Mouse (Mus musculus) G1E (cell line): ENCODE results near the gene Ascc1. TPM values are rescaled to one million over a fixed set of nuclear protein-coding genes. Genes with fewer than 3 reads are reported as not detected.

Experiments
- ATAC-seq: 2 replicates; pipeline ENCODE4 v1.8.0; 2016; ENCODE audit warnings: mild to moderate bottlenecking; ENCODE audit not compliant: insufficient number of reproducible peaks, poor library complexity, low FRiP score, severe bottlenecking; ENCODE audit errors: extremely low read depth
- DNase-seq: peaks from one replicate; pipeline ENCODE4 v3.0.0; 2012; ENCODE audit warnings: low spot score
- H3K27me3 ChIP-seq: 2 replicates; pipeline ENCODE4 v1.6.1; 2012; ENCODE audit warnings: mild to moderate bottlenecking, low read length, inconsistent platforms; ENCODE audit not compliant: insufficient read depth
- H3K36me3 ChIP-seq: replicated peaks from 2 replicates; pipeline ENCODE3; 2012; ENCODE audit warnings: mild to moderate bottlenecking, inconsistent platforms
- H3K4me1 ChIP-seq: 2 replicates; pipeline ENCODE4 v1.6.1; 2012; ENCODE audit warnings: low read depth, low read length, inconsistent platforms, mixed read lengths; ENCODE audit not compliant: insufficient read depth
- H3K4me3 ChIP-seq: 2 replicates; pipeline ENCODE4 v1.5.1; 2012; ENCODE audit warnings: low read depth, mild to moderate bottlenecking, inconsistent platforms, low read length, moderate library complexity, mixed read lengths
- H3K9me3 ChIP-seq: replicated peaks from 2 replicates; pipeline ENCODE4 v1.6.1; 2012; ENCODE audit warnings: inconsistent platforms
- CTCF ChIP-seq: IDR thresholded peaks from 2 replicates; pipeline ENCODE4 v1.5.1; 2012; ENCODE audit warnings: low read depth, low read length, inconsistent platforms, mixed read lengths
- GATA1 ChIP-seq: IDR thresholded peaks from 2 replicates; pipeline ENCODE4 v1.6.1; 2012; ENCODE audit warnings: borderline replicate concordance, low read length, inconsistent platforms, mixed read lengths
- GATA2 ChIP-seq: IDR thresholded peaks from 2 replicates; pipeline ENCODE4 v1.6.1; 2012; ENCODE audit warnings: low read depth, low read length, inconsistent platforms, borderline replicate concordance
- POLR2AphosphoS5 ChIP-seq: IDR thresholded peaks from 2 replicates; pipeline ENCODE4 v1.6.1; 2012; ENCODE audit warnings: low read depth, low read length, inconsistent platforms; ENCODE audit not compliant: insufficient replicate concordance
- TAL1 ChIP-seq: conservative IDR thresholded peaks from 2 replicates; pipeline ENCODE4 v1.6.1; 2012; ENCODE audit warnings: low read depth, low read length, inconsistent platforms, mixed read lengths
- polyA plus RNA-seq: library from polyadenylated mRNA; stranded (reverse); fragments of >175 nt; gene quantifications from 2 replicates; pipeline ENCODE4 v1.2.3, GENCODE M21; 2012
- total RNA-seq, 2 experiments: library from RNA; stranded (forward) in 1 of 2; stranded (reverse) in 1 of 2; fragments of 200-1000 nt in 1 of 2; fragments of >200 nt in 1 of 2; fragmentation: Nextera tagmentation in 1 of 2; gene quantifications; 2 replicates each; pipeline ENCODE4 v1.2.3; 2014 to 2017

Ascc1 gene
- total and polyA plus RNA-seq, 3 experiments, result 19.3 to 22.6 (median 19.7) TPM

DNA sequence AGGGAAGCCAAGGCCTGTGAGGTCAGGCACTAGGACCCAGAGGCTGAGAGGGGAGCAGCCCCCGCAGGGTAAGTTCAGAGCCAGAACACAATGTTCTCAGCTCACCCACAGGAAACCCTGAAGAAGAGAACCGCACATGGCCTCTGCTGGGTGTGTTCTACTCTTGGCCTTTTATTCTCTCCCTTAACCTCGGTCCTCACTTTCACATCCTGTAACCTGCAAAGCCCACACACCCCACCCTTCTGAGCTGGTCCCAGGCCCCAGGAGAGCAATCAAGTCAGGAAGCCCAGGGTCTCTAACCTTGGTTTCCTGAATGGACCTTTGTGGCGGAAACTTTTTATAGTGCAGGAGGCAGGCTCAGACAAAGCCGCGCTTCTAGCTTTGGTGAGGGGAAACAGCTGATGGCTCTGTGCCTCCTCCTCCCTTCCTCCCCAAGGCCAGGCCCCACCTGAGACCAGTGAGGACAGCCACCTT, 28.4 kb upstream of the Ascc1 start:
- Histone ChIP-seq H3K4me3 (no peak overlapping the region; the same call in 1 of the 2 replicates), H3K27me3 (no peaks in the 10 kb centered on the region), H3K4me1 (peaks cover 43% of the 10 kb centered on the region), H3K36me3 (no peaks in the 10 kb centered on the region), H3K9me3 (no peaks in the 10 kb centered on the region)
- DNase-seq (no peak), ATAC-seq (no peak)
- TF ChIP-seq GATA1, result no peak
- no peak for TF ChIP-seq CTCF
- no peak for TF ChIP-seq TAL1
- TF ChIP-seq POLR2AphosphoS5, result no peak
- TF ChIP-seq GATA2, result no peak

- Histone ChIP-seq H3K4me1 (peaks cover 38% of the 10 kb centered on the region), H3K4me3 (no peak overlapping the region), H3K27me3 (no peaks in the 10 kb centered on the region), H3K9me3 (no peaks in the 10 kb centered on the region), H3K36me3 (no peaks in the 10 kb centered on the region)
- ATAC-seq, result no peak
- DNase-seq, result no peak
- TF ChIP-seq GATA1 (no peak), CTCF (no peak), GATA2 (no peak), POLR2AphosphoS5 (no peak), TAL1 (no peak)
These were observed 27.8 kb upstream of the Ascc1 start for GRCm38 (mm10) chr10:59974786-59975185.

GRCm38 (mm10) chr10:59977141-59977540, 25.5 kb upstream of the Ascc1 start:
- no peaks in the 10 kb centered on the region for H3K27me3 ChIP-seq
- TF ChIP-seq POLR2AphosphoS5 (no peak), GATA1 (no peak), TAL1 (no peak)
- DNase-seq (no peak), ATAC-seq (no peak)
- no peaks in the 10 kb centered on the region for H3K9me3 ChIP-seq
- H3K36me3 ChIP-seq, result peaks cover 5% of the 10 kb centered on the region
- H3K4me3 ChIP-seq, result no peak overlapping the region
- peaks cover 28% of the 10 kb centered on the region for H3K4me1 ChIP-seq

GRCm38 (mm10) chr10:59977715-59978343, 24.8 kb upstream of the Ascc1 start:
- no peak overlapping the region for H3K4me3 ChIP-seq
- TF ChIP-seq CTCF (no peak), POLR2AphosphoS5 (no peak), TAL1 (no peak), GATA1 (no peak), GATA2 (no peak)
- ATAC-seq, result no peak
- peaks cover 9% of the 10 kb centered on the region for H3K36me3 ChIP-seq
- peaks cover 25% of the 10 kb centered on the region for H3K4me1 ChIP-seq
- H3K9me3 ChIP-seq, result no peaks in the 10 kb centered on the region
- H3K27me3 ChIP-seq, result no peaks in the 10 kb centered on the region
- no peak for DNase-seq

GRCm38 (mm10) chr10:59978401-59978800, 24.2 kb upstream of the Ascc1 start:
- ATAC-seq, result no peak
- peaks cover 25% of the 10 kb centered on the region for H3K4me1 ChIP-seq
- no peak overlapping the region for H3K4me3 ChIP-seq

GRCm38 (mm10) chr10:59978873-59979743, 23.5 kb upstream of the Ascc1 start:
- no peaks in the 10 kb centered on the region for H3K27me3 ChIP-seq
- no peak for ATAC-seq
- TF ChIP-seq GATA2, result no peak
- no peak for TF ChIP-seq CTCF
- no peak for TF ChIP-seq TAL1
- no peak for TF ChIP-seq POLR2AphosphoS5
- no peak for TF ChIP-seq GATA1
- no peak for DNase-seq
- peaks cover 16% of the 10 kb centered on the region for H3K36me3 ChIP-seq
- no peak overlapping the region for H3K4me3 ChIP-seq
- H3K4me1 ChIP-seq, result peaks cover 22% of the 10 kb centered on the region
- H3K9me3 ChIP-seq, result no peaks in the 10 kb centered on the region

More at GRCm38 (mm10) chr10:59978401-59978800, 24.2 kb upstream of the Ascc1 start:
- peaks cover 10% of the 10 kb centered on the region for H3K36me3 ChIP-seq
- no peaks in the 10 kb centered on the region for H3K27me3 ChIP-seq
- H3K9me3 ChIP-seq, result no peaks in the 10 kb centered on the region
- TF ChIP-seq GATA2, result no peak
- no peak for TF ChIP-seq GATA1
- no peak for TF ChIP-seq TAL1
- TF ChIP-seq POLR2AphosphoS5, result no peak
- TF ChIP-seq CTCF, result no peak
- DNase-seq, result no peak
